Mouse (Mus musculus): Measurements from ENCODE around the gene Rab3gap1.

DNA sequence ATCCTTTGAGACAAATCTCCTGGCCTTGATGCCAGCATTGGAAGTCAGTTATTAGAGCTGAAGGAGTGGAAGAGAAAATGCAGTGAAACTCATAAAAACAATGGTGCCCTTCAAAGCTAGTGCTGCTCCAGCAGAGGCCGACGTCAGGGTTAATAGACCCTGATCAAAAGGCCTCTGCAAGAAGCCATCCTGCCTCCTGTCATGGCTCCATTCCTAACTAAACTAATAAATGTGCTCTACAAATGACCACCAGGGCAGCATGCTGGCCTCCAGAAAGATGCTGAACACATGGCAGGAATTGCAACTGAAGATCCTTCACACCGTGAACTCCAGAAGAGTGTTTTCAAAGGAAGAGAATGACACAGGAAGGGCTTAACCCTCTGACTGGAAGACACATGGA, 116.8 kb downstream of the Rab3gap1 start:
- no peak for TF ChIP-seq POLR2A (IDR thresholded peaks at IDR 0.05; ENCODE audit: extremely low read depth, insufficient read depth, low read length)
- TF ChIP-seq CTCF (IDR thresholded peaks at IDR 0.05; ENCODE audit: low read depth, low read length), result no peak

Data from liver, adult 2 months (tissue).